Mouse (Mus musculus) frontal cortex, postnatal 36 days (tissue): ENCODE results near the gene Cbr2.
"Not testable (repeated sequence)": the region's sequence is repeated elsewhere in the genome, so short reads cannot be mapped to it uniquely, and the experiment has no call there.

Experiments used
- DNase-seq, 2 experiments: peaks; one replicate each; pipeline ENCODE4 v3.0.0; 2022; ENCODE audit warnings: low spot score in 2 of 2

Cbr2 gene

DNA sequence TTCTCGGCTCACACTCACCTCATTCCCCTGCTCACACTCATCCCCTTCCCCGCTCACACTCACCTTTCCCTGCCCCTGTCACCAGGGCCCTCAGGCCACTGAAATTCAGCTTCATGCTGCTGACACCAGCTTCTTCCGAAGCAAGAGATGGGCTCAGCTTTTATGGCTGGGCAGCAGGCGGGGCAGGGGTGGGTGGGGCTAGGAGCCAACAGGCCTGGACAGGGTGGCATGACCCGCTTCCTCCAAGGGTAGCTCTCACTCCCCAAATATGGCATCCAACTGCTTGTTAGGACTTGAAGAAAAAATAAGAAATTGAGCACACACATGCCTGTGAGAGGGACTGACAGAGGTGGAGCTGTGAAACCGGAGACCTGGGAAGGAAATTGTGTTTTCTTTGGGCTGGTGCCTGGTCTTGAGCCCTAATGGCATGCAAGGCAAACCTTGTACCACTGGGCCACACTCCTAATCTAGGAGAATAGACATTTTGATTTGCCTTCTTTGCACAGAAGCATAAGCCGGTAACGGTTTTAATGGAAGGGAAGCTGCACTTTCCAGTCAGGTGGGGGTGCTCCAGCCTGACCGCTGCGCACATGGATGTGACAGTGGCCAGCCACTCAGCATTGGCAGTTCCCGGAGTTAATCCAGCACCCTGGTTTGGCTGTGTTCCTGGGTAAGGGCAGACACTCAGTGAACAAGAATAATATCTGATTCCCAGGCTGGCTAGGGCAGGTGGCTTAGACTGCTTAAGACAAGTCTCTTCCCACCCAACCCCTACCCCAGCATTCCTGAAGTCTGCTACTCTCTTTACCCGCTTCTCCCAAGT lies at the start of gene Cbr2:
Cbr2 (minus strand) TSS at position 257 of the 823 bp plus-strand sequence.
- no peak for DNase-seq

- DNase-seq: not testable (repeated sequence)
Observed at GRCm38 (mm10) chr11:120781361-120781760, 49.4 kb upstream of the Cbr2 start.

DNA sequence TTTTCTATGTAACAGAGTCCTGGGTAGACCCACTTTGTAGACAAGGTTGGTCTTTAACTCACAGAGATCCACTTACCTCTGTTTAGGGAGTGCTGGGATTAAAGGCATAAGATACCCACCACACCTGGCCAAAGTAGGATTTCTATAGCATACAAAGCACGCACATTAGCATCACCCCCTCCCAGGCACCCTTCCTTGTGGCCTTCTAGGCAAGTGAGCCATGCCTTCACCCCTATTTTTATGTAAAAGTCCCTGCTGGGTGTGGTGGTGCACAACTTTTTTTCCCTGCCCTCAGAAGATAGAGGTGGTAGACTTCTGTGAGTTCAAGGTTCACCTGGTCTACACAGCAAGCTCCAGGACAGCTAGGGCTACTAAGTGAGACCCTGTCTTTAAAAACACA lies 48.0 kb upstream of the Cbr2 start:
- DNase-seq: no peak

- no peak for DNase-seq
Observed at GRCm38 (mm10) chr11:120777123-120777522, 45.2 kb upstream of the Cbr2 start.

- DNase-seq: peak; percentile 95 to 96
Observed at GRCm38 (mm10) chr11:120775774-120776469, 44.0 kb upstream of the Cbr2 start.

DNA sequence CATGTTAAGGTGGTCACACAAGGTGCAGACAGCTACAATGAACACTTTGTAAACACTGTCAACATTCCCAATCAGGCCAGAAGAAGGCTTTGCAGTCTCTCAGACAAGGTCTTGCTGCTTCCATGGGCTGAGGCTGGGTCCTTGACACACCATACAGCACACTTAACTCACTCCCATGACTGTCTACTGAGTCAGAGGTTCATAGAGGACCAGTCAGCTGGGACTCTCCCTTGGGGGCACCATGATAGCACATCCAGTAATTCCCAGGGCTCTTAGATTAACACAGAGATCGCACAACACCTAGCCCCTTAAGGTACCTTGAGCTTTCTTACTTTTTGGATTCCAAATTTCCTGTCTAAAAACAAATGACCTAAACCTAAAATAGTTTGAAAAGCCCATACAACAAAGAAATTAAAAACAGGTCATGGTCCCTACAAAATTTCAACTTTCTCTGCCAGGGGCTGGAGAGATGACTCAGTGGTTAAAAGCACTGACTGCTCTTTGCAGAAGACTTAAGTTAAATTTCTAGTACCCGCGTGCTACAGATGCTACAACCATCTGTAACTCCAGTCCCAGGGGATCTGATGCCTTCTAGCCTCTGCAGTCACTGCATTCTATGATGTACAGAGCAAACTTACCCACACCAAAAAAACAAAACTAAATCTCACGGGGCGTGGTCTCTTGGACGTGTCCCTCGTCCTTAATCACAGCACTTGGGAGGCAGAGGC lies 41.7 kb upstream of the Cbr2 start:
- no peak for DNase-seq

DNA sequence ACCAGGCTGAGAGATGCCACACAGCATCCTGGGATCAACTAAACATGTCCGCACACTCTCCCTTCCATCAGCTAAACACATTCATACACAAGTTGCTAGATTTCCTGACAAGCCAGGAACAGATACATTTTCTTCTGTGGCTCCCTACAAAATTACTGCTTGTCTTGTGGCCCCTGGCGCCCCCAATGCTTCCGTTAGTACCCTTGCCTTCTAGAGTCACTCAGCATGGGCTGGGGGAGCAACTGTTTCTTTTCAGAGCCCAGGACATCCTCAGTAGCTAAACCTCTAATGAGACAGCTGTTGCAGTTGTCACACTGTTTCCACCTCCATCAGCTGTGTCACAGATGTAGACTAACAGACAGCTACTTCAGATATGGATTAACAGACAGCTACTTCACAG lies 40.8 kb upstream of the Cbr2 start:
- DNase-seq: no peak

DNA sequence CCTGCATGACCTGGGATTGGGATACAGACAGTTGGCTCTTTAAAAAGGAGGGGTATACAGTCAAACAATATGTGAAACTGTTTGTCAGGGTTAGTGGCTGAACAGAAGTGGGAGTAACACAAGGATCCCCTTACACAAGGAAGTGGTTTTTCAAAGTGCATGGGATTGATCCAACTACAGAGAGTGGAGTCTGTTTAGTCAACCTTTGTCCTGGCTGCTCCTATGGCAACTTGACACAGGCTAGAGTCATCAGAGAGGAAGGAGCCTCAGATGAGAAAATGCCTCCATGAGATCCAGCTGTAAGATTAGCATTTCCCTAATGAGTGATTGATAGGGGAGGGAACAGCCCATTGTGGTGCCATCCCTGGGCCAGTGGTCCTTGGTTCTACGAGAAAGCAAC lies 36.3 kb upstream of the Cbr2 start:
- DNase-seq: no peak

GRCm38 (mm10) chr11:120767023-120767422 lies 35.1 kb upstream of the Cbr2 start:
- not testable (repeated sequence) for DNase-seq

- not testable (repeated sequence) for DNase-seq
Observed at GRCm38 (mm10) chr11:120763121-120763999, 31.4 kb upstream of the Cbr2 start.

DNA sequence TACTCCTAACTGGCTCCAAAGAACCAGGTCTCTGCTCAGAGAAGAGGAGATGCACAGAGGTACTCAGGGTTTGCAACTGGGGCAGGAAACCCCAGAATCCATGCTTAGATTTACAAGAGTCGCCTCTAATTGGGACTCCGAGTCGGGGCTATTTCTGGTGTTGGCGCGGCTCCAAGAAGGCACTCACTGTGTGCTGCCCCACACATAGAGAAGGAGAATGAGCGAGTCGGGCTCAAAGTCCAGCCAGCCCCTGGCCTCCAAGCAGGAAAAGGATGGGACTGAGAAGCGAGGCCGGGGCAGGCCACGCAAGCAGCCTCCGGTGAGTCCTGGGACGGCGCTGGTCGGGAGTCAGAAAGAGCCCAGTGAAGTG lies 30.7 kb upstream of the Cbr2 start, which contains the start of gene Hmga1b:
Hmga1b (plus strand) TSS at position 123 of the 370 bp plus-strand sequence.
- DNase-seq: not testable (repeated sequence)

DNA sequence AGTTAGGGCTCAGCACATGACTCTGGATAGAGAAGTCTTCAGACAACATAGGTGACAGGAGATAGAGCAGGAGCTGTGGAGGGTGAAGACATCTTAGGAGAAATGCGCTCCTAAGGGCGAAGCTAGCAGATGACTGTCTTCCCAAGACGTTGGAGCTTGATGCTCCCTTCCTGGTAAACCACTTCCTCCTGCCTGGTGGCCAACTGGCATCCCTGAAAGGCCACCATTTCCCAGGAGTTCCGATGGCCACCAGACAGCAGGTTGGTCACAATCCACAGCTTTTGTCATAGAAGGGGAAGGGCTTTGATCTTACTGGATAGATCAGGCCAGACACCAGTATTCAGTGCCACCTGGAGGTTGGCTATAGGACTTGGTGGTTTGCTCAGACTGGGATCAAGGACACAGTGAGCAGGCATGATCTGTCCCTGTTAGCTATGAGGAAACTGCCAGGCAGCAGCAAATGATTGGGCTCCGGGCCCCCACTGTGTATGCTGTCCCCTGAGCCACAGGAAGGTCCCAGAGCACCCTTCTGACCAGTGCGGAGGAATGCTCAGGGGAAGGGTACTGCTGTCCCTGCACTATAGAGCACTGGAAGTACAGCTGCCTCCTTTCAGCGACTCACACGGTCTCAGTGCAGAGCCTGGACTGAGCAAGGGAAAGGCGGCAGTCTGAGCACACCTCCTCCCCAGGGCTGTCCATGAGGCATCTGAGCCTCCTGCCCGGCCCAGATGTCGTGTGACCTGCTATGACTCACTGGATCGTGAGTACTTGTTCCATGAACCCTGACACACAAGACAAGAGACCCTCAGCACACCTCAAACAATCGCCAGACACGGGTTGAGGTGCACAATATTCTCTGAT lies 30.1 kb upstream of the Cbr2 start:
- DNase-seq: no peak

- no peak for DNase-seq
Observed at GRCm38 (mm10) chr11:120760236-120760635, 28.3 kb upstream of the Cbr2 start.

DNA sequence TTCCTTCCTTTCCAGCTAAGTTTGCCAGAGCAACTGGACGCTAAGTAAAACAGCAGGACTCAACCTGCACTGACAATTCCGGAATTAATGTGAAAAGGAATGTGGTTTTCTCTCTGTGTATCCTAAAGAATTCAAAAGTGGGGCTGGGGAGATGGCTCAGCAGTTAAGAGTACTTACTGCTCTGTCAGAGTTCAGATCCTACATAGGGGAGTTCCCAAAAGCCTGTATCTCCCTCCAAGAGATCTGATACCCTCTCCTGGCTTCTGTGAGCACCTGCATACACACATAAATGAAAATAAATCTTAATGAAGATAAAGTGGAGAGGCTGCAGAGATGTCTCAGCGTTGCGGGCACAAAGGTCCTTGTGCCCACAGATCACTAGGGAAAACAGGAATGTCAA lies 19.7 kb upstream of the Cbr2 start:
- DNase-seq: no peak

- peak in 1 of 2 experiments; percentile 8 for DNase-seq
Observed at GRCm38 (mm10) chr11:120749430-120749829, 17.5 kb upstream of the Cbr2 start.

GRCm38 (mm10) chr11:120747974-120748373 lies 16.1 kb upstream of the Cbr2 start:
- DNase-seq: no peak

DNA sequence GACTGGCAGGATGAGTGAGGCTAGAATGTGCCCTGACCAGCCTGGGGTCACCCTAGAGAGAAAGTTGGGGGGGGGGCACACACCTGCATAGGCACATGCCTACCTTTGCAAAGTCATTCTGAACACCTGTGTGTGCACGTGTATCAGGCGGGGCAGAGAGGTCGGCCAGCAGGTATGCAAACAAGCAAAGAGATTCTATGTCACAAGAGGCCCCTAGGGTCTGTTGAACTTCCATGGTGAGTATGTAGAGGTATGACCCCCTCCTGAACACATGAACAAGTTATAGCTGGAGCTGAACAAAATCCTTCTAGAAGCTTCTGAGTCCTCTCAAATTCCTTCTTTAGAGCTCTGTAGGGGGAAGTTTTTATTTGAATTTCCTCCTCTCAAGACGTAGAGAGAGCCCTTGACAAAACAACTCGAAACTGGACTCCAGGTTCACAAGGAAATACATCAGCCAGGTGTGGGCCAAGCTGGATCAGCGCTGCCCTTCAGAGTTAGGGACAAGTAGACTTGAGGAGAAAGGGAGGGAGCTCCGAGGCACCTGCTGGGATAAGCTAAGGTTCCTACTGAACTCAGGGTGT lies 12.3 kb upstream of the Cbr2 start:
- no peak for DNase-seq

DNA sequence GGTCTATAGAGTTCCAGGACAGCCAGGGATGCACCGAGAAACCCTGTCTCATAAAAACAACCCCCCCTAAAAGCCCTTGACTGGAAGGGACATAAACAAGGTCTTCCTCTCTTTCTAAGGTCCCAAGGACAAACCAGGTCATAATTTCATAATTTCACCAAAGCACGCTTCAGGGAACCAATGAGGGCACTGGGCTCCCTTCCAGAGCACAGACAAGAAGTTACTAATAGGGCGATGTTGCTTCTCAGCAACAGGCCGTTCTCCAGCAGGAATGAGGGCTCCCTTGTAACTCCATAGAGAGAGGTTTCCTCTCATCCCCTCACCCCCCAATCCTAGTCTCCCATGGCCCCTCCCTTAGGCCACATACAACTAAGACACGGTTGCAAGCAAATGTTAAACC lies 9.1 kb upstream of the Cbr2 start:
- DNase-seq: no peak

- no peak for DNase-seq
Observed at GRCm38 (mm10) chr11:120736424-120736823, 4.5 kb upstream of the Cbr2 start.

DNA sequence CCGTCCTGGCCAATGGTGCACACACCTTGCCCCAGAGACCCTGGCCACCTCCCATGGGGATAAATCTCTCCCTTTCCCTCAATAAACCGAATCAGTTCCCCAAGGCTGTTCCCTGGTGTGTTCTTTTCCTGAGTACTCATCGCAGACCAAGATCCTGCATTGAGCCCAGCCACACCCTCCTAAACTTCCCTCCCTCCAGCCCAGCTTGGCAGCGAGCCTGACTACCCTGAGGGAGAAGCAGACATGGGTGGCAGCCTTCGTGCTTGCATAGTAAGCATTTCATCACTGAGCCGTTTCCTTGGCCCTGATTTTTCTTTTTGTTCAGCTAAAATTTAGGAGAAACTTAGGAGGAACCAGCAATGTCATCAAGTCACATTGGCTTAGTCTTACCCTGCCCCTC lies 1.6 kb upstream of the Cbr2 start:
- no peak for DNase-seq
